Mouse (Mus musculus) liver, postnatal 0 days (tissue): ENCODE measurements at regions not wholly inside any gene's neighbourhood (a gene's known extent, or its start where the extent isn't known, plus 50 kb on each side); places are given as distances from the start of the nearest gene placed in this dataset.

ENCODE experiments used
- CTCF ChIP-seq: sonication (generic); IDR thresholded peaks from 2 replicates; pipeline ENCODE4 v1.5.1; 2016; ENCODE audit warnings: antibody characterized with exemption, low read depth
- EP300 ChIP-seq: IDR thresholded peaks from 2 replicates; pipeline ENCODE4 v1.6.1; 2016; ENCODE audit warnings: antibody characterized with exemption, low read depth, mild to moderate bottlenecking

DNA sequence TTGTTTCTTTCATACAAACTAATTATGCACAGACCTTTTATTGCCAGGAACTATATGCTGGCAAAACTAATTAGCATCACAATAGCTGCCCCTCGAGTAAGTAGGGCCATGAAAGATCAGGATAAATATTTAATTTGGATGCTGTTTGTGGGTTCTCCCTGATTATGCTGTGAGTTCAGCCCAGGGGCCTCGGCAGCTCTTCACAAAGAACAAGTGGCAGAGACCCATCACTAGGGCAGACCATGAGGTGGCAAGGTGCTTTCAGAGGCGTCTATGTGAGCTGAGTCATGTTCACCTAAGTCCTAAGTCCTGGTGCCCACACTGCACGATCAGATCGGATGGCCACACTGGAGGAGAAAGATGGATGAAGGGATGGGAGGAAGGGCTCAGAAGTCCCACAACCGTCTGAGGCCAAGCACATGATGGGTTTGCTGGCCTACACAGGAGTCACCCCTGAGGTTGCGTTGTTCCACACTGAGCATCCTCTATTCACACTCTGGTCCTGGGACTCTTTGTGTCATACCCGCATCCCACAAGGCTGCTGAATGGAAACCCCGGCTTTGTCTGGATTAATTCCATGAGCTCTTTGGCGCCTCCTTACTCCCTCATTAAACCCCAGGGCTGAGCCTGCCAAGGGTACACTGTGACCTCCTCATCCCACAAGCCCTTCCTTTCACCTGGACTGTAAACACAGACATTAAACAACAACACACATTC is 287.0 kb downstream of the Irs2 start:
- TF ChIP-seq CTCF: no peak
- TF ChIP-seq EP300: no peak
